Mouse (Mus musculus) hindbrain, embryonic 13.5 days (tissue): Measurements from ENCODE around the gene Zfp648. TPM values are rescaled to one million over a fixed set of nuclear protein-coding genes. Genes with fewer than 3 reads are reported as not detected.

Experiments
- ATAC-seq: fragments of 200-750 bp; cut with Nextera tagmentation; 2 replicates; pipeline ENCODE4 v1.8.0; 2017; ENCODE audit warnings: moderate TSS enrichment; ENCODE audit not compliant: low FRiP score
- H3K27ac ChIP-seq: fragments of 300-500 bp; sonication (generic); 2 replicates; pipeline ENCODE4 v1.5.1; 2015; ENCODE audit warnings: inconsistent platforms, mild to moderate bottlenecking, moderate library complexity
- H3K27me3 ChIP-seq: fragments of 300-500 bp; sonication (generic); 2 replicates; pipeline ENCODE4 v1.6.1; 2015; ENCODE audit warnings: mild to moderate bottlenecking, inconsistent platforms
- H3K36me3 ChIP-seq: fragments of 300-500 bp; sonication (generic); 2 replicates; pipeline ENCODE4 v1.6.1; 2015; ENCODE audit warnings: mild to moderate bottlenecking, inconsistent platforms
- H3K4me1 ChIP-seq: fragments of 300-500 bp; sonication (generic); replicated peaks from 2 replicates; pipeline ENCODE4 v1.6.1; 2015; ENCODE audit warnings: inconsistent platforms
- H3K4me2 ChIP-seq: fragments of 300-500 bp; sonication (generic); 2 replicates; pipeline ENCODE4 v1.6.1; 2015; ENCODE audit warnings: inconsistent platforms, mild to moderate bottlenecking, moderate library complexity
- H3K4me3 ChIP-seq: fragments of 300-500 bp; sonication (generic); 2 replicates; pipeline ENCODE4 v1.5.1; 2015; ENCODE audit warnings: mild to moderate bottlenecking, inconsistent platforms
- H3K9ac ChIP-seq: fragments of 300-500 bp; sonication (generic); 2 replicates; pipeline ENCODE4 v1.6.1; 2015; ENCODE audit warnings: mild to moderate bottlenecking, inconsistent platforms
- H3K9me3 ChIP-seq: fragments of 300-500 bp; sonication (generic); 2 replicates; pipeline ENCODE4 v1.6.1; 2016; ENCODE audit warnings: inconsistent platforms
- WGBS: fragments of 180-500 bp; shearing (Covaris S2); methylation state at CpG from one replicate; pipeline ENCODE4 v1.1.7; 2015; 5-methylcytosine and 5-hydroxymethylcytosine counted together
- polyA plus RNA-seq: library from polyadenylated mRNA; unstranded; fragments of >200 nt; fragmentation: Nextera tagmentation; extraction: Ambion mirVana; gene quantifications from 2 replicates; pipeline ENCODE4 v1.2.1, GENCODE M21; 2015

Zfp648 gene
- polyA plus RNA-seq, 1 experiment from 2014 or later: 0.53 TPM

GRCm38 (mm10) chr1:154183077-154183751, 17.8 kb upstream of the Zfp648 start:
- no peak overlapping the region for H3K27ac ChIP-seq
- no peak overlapping the region for H3K4me2 ChIP-seq
- H3K4me3 ChIP-seq: no peak overlapping the region
- H3K27me3 ChIP-seq: no peaks in the 10 kb centered on the region
- no peak overlapping the region for H3K9ac ChIP-seq
- ATAC-seq: no peak
- no peaks in the 10 kb centered on the region for H3K36me3 ChIP-seq
- H3K9me3 ChIP-seq: no peaks in the 10 kb centered on the region
- 0 out of 2 replicates have a peak, but pooled peaks cover 3% of the 10 kb centered on the region for H3K4me1 ChIP-seq
- 83% methylated on average over 7 of the region's 7 CpGs for WGBS

GRCm38 (mm10) chr1:154188229-154188628, 12.8 kb upstream of the Zfp648 start:
- Histone ChIP-seq H3K9ac (no peak overlapping the region), H3K4me1 (0 out of 2 replicates have a peak, but pooled peaks cover 2% of the 10 kb centered on the region), H3K4me3 (no peak overlapping the region), H3K27ac (no peak overlapping the region), H3K27me3 (no peaks in the 10 kb centered on the region), H3K4me2 (no peak overlapping the region), H3K36me3 (no peaks in the 10 kb centered on the region), H3K9me3 (no peaks in the 10 kb centered on the region)
- 92% methylated on average over 4 of the region's 4 CpGs for WGBS
- no peak for ATAC-seq

GRCm38 (mm10) chr1:154188631-154189030, 12.4 kb upstream of the Zfp648 start:
- ATAC-seq: no peak
- Histone ChIP-seq H3K9me3 (no peaks in the 10 kb centered on the region), H3K27me3 (no peaks in the 10 kb centered on the region), H3K4me1 (0 out of 2 replicates have a peak, but pooled peaks cover 2% of the 10 kb centered on the region), H3K4me3 (no peak overlapping the region), H3K36me3 (no peaks in the 10 kb centered on the region), H3K9ac (no peak overlapping the region), H3K4me2 (no peak overlapping the region), H3K27ac (no peak overlapping the region)
- WGBS: 55% methylated on average over 4 of the region's 4 CpGs

GRCm38 (mm10) chr1:154189842-154190530, 11.0 kb upstream of the Zfp648 start:
- no peak overlapping the region for H3K4me2 ChIP-seq
- H3K4me1 ChIP-seq: 0 out of 2 replicates have a peak, but pooled peaks cover 2% of the 10 kb centered on the region
- H3K9ac ChIP-seq: no peak overlapping the region
- no peak overlapping the region for H3K4me3 ChIP-seq
- H3K36me3 ChIP-seq: no peaks in the 10 kb centered on the region
- H3K9me3 ChIP-seq: no peaks in the 10 kb centered on the region
- no peak overlapping the region for H3K27ac ChIP-seq
- H3K27me3 ChIP-seq: no peaks in the 10 kb centered on the region
- ATAC-seq: no peak
- WGBS: 59% methylated on average over 14 of the region's 18 CpGs

- Histone ChIP-seq H3K9me3 (no peaks in the 10 kb centered on the region), H3K4me1 (peaks cover 5% of the 10 kb centered on the region; the same call in 1 of the 2 replicates), H3K4me2 (no peak overlapping the region), H3K9ac (no peak overlapping the region), H3K27ac (no peak overlapping the region), H3K36me3 (no peaks in the 10 kb centered on the region), H3K27me3 (peaks cover 20% of the 10 kb centered on the region), H3K4me3 (no peak overlapping the region)
- no peak for ATAC-seq
- 85% methylated on average over 10 of the region's 10 CpGs for WGBS
Observed at GRCm38 (mm10) chr1:154198896-154199295, 2.1 kb upstream of the Zfp648 start.

GRCm38 (mm10) chr1:154202580-154202979, 1.6 kb downstream of the Zfp648 start:
- no peaks in the 10 kb centered on the region for H3K36me3 ChIP-seq
- peaks cover 17% of the 10 kb centered on the region for H3K4me1 ChIP-seq
- H3K4me2 ChIP-seq: no peak overlapping the region
- ATAC-seq: no peak
- 54% methylated on average over 8 of the region's 8 CpGs for WGBS
- no peak overlapping the region for H3K27ac ChIP-seq
- no peak overlapping the region for H3K4me3 ChIP-seq
- H3K9ac ChIP-seq: no peak overlapping the region
- no peaks in the 10 kb centered on the region for H3K9me3 ChIP-seq
- peaks cover 48% of the 10 kb centered on the region for H3K27me3 ChIP-seq

GRCm38 (mm10) chr1:154203386-154203785, 2.4 kb downstream of the Zfp648 start:
- Histone ChIP-seq H3K9ac (no peak overlapping the region), H3K4me1 (peaks cover 17% of the 10 kb centered on the region), H3K4me3 (no peak overlapping the region), H3K27ac (no peak overlapping the region), H3K36me3 (no peaks in the 10 kb centered on the region), H3K9me3 (no peaks in the 10 kb centered on the region), H3K4me2 (no peak overlapping the region), H3K27me3 (peaks cover 48% of the 10 kb centered on the region)
- 92% methylated on average over 5 of the region's 5 CpGs for WGBS
- ATAC-seq: no peak

- Histone ChIP-seq H3K9ac (peak overlapping the region; percentile 67), H3K27me3 (peaks cover 48% of the 10 kb centered on the region), H3K4me3 (peak overlapping the region; percentile 43), H3K36me3 (no peaks in the 10 kb centered on the region), H3K4me1 (peaks cover 17% of the 10 kb centered on the region), H3K4me2 (peak overlapping the region; percentile 72), H3K27ac (no peak overlapping the region), H3K9me3 (no peaks in the 10 kb centered on the region)
- ATAC-seq: peak; percentile 56
- 8% methylated on average over 66 of the region's 66 CpGs for WGBS
Observed at GRCm38 (mm10) chr1:154204652-154205573, 3.9 kb downstream of the Zfp648 start.

GRCm38 (mm10) chr1:154219991-154220390, 19.0 kb downstream of the Zfp648 start:
- H3K4me2 ChIP-seq: no peak overlapping the region

GRCm38 (mm10) chr1:154220566-154220965, 19.6 kb downstream of the Zfp648 start:
- H3K27ac ChIP-seq: no peak overlapping the region
- H3K4me3 ChIP-seq: no peak overlapping the region
- H3K9ac ChIP-seq: no peak overlapping the region
- H3K36me3 ChIP-seq: no peaks in the 10 kb centered on the region
- no peaks in the 10 kb centered on the region for H3K4me1 ChIP-seq
- H3K27me3 ChIP-seq: no peaks in the 10 kb centered on the region
- 92% methylated on average over 3 of the region's 3 CpGs for WGBS
- ATAC-seq: no peak
- H3K9me3 ChIP-seq: no peaks in the 10 kb centered on the region
- H3K4me2 ChIP-seq: no peak overlapping the region

More at GRCm38 (mm10) chr1:154219991-154220390, 19.0 kb downstream of the Zfp648 start:
- Histone ChIP-seq H3K9ac (no peak overlapping the region), H3K27ac (no peak overlapping the region), H3K36me3 (no peaks in the 10 kb centered on the region), H3K27me3 (no peaks in the 10 kb centered on the region), H3K4me3 (no peak overlapping the region), H3K9me3 (no peaks in the 10 kb centered on the region), H3K4me1 (no peaks in the 10 kb centered on the region)
- ATAC-seq: no peak
- WGBS: 89% methylated on average over 2 of the region's 2 CpGs

- Histone ChIP-seq H3K9me3 (no peaks in the 10 kb centered on the region), H3K4me2 (no peak overlapping the region), H3K27ac (no peak overlapping the region), H3K9ac (no peak overlapping the region), H3K4me1 (no peaks in the 10 kb centered on the region), H3K27me3 (no peaks in the 10 kb centered on the region), H3K36me3 (no peaks in the 10 kb centered on the region), H3K4me3 (no peak overlapping the region)
- 23% methylated on average over 1 of the region's 1 CpGs for WGBS
- no peak for ATAC-seq
Observed at GRCm38 (mm10) chr1:154223807-154224207, 22.8 kb downstream of the Zfp648 start.

GRCm38 (mm10) chr1:154232594-154232993, 31.6 kb downstream of the Zfp648 start:
- H3K27me3 ChIP-seq: no peaks in the 10 kb centered on the region
- no peak overlapping the region for H3K4me3 ChIP-seq
- no peak overlapping the region for H3K27ac ChIP-seq
- ATAC-seq: no peak
- no peaks in the 10 kb centered on the region for H3K36me3 ChIP-seq
- no peaks in the 10 kb centered on the region for H3K9me3 ChIP-seq
- H3K9ac ChIP-seq: no peak overlapping the region
- 87% methylated on average over 4 of the region's 4 CpGs for WGBS
- H3K4me2 ChIP-seq: no peak overlapping the region
- H3K4me1 ChIP-seq: no peaks in the 10 kb centered on the region
